Mouse (Mus musculus) kidney, adult 10 weeks (tissue): ENCODE results near the gene 9230113P08Rik. TPM values are rescaled to one million over a fixed set of nuclear protein-coding genes. Genes with fewer than 3 reads are reported as not detected.

Experiments used
- polyA plus RNA-seq: library from polyadenylated mRNA; stranded (reverse); fragments of 350-450 nt; fragmentation: Illumina TruSeq; extraction: RNeasy Lipid Tissue Mini Kit (QIAGEN cat#74804); gene quantifications from one replicate; pipeline ENCODE4 v1.2.3, GENCODE M21; 2014; ENCODE audit warnings: low read depth, low replicate concordance

The 9230113P08Rik gene
- not detected for polyA plus RNA-seq

DNA sequence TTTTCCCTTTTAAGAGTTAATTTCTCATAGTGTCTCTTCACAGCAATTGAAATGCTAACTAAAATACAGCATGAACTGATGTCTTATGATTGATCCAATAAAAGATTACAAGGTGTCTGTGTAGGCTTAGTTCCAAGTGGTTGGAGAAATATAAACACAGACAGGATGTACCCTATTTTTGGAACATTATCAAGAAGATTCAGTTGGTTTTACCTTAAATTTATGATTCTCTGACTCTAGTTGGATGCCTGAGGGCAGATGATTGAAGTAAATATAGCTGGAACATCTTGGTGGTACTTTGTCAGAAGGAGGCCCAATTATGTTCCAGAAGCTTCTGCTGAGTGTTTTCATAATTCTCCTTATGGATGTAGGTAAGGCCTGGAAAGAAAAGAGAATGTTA lies at the start of gene 9230113P08Rik:
TSS of gene 9230113P08Rik (plus strand) at position 301 of the 400 bp plus-strand sequence.

Other genes with a start within 250 kb of the 9230113P08Rik start
- gene Pate1, start 221.0 kb upstream of the 9230113P08Rik start, polyA plus RNA-seq = not detected
- gene Gm17677, start 167.4 kb upstream of the 9230113P08Rik start, polyA plus RNA-seq = not detected
- not detected for gene Gm17727, start 130.3 kb upstream of the 9230113P08Rik start, polyA plus RNA-seq
- not detected for gene Gm27235, start 118.3 kb upstream of the 9230113P08Rik start, polyA plus RNA-seq
- gene D730048I06Rik, start 118.3 kb upstream of the 9230113P08Rik start, polyA plus RNA-seq = not detected
- gene 9230110F15Rik, start 64.3 kb upstream of the 9230113P08Rik start, polyA plus RNA-seq = not detected
- gene Gm5916, start 220.4 kb downstream of the 9230113P08Rik start, polyA plus RNA-seq = not detected